Mouse (Mus musculus): ENCODE data around the gene Cnnm4. TPM values are rescaled to one million over a fixed set of nuclear protein-coding genes. Genes with fewer than 3 reads are reported as not detected.

Gene Cnnm4
- polyA plus RNA-seq, 1 experiment from 2014 or later = 11.5 TPM

DNA sequence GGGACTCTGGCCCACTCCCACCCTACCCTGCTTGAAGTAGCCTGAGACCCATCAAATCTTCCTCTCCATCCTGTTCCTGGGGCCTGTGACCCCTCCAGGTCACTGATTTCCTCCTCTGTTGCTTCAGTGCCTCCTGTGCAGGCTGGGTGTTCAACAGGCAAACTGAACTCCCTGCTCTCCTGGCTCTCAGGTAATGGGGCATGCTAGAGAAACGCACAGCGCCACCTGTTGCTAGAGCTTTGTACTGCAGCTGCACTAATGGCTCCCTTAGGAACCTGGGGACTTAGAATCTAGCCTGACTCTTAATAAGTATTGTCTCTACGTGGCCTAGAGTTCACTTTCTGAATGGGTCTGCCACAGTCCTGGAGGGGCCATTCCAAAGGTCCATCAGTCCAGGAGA lies 29.8 kb downstream of the Cnnm4 start:
- Histone ChIP-seq H3K9ac (no peak overlapping the region), H3K9me3 (replicated peaks) (no peaks in the 10 kb centered on the region), H3K4me1 (no peaks in the 10 kb centered on the region), H3K27ac (no peak overlapping the region), H3K4me2 (replicated peaks) (no peak overlapping the region), H3K36me3 (peaks cover 26% of the 10 kb centered on the region), H3K27me3 (no peaks in the 10 kb centered on the region), H3K4me3 (no peak overlapping the region)
- WGBS = 11% methylated on average over 3 of the region's 3 CpGs
- peak; percentile 61; the same call in 1 of the 2 replicates for ATAC-seq (ENCODE audit: low FRiP score)

DNA sequence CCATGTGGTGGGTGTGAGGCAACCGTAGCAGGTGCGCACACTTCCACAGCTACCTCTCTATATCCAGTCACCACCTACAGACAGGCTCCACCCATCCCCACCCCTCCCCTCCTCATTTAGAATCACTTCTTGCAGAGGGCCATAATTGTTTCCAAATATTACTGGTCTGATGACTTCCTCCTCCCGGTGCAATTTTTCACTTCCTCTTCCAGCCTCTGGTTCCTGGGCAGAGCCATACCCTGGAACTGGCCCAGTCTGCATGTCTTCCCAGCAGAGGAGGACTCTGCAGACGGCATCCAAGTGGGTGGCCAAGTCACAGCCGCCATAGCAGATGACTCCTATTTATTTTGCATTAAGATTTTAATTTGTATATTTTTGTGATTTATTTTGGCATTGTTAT lies 36.8 kb downstream of the Cnnm4 start:
- Histone ChIP-seq H3K9me3 (replicated peaks) (no peaks in the 10 kb centered on the region), H3K9ac (no peak overlapping the region), H3K27me3 (no peaks in the 10 kb centered on the region), H3K4me2 (replicated peaks) (no peak overlapping the region), H3K36me3 (peaks cover 18% of the 10 kb centered on the region), H3K4me3 (no peak overlapping the region), H3K4me1 (peaks cover 4% of the 10 kb centered on the region), H3K27ac (no peak overlapping the region)
- WGBS = 88% methylated on average over 5 of the region's 5 CpGs
- no peak for ATAC-seq (ENCODE audit: low FRiP score)

DNA sequence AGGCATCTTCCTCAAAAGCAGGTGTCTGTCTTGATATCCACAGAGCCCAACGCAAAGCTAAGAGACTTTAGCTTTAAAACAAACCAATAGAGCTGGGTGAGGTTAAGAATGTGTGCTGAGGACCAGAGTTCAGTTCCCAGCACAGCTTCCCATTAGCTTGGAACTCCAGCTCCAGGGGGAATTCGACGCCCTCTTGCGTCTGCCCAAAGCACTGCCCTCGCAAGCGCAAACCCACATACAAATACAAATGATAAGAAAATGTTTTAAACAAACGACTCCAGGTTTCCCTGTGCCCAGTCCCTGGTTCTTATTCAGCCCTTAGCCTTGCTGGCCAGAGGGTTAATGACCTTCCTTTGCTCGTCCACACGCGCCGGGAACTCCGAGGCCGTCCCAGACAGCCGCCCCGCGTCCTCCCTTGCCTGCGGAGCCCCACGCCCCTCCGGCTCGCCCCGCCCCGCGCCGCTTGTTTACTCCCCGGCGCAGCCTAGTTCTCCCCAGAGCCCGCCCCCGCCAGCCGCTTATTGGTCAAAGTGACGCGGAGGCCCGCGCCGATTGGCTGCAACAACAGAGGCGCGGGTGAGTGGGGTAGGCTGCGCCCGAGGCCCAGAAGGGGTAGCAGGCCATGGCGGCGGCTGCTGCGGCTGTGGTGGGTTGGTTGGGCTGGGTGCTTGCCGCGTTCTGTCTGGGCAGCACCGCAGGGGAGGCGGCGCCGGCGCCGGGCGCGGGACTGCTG lies 40.0 kb downstream of the Cnnm4 start, which contains the start of gene Cnnm3:
Gene Cnnm3, plus strand, starts transcription at position 579 of the 733 bp plus-strand sequence.
- H3K4me1 ChIP-seq = peaks cover 28% of the 10 kb centered on the region
- peak within 1 kb of the TSS; percentile 93 for H3K9ac ChIP-seq
- no peaks in the 10 kb centered on the region for H3K27me3 ChIP-seq
- no peaks in the 10 kb centered on the region for H3K9me3 ChIP-seq (replicated peaks)
- peak; percentile 97 for ATAC-seq (ENCODE audit: low FRiP score)
- H3K36me3 ChIP-seq = peaks cover 16% of the 10 kb centered on the region
- peak within 1 kb of the TSS; percentile 80 for H3K4me2 ChIP-seq (replicated peaks)
- WGBS = 1% methylated on average over 48 of the region's 51 CpGs
- peak within 1 kb of the TSS; percentile 99 for H3K27ac ChIP-seq
- H3K4me3 ChIP-seq = peak within 1 kb of the TSS; percentile 96

DNA sequence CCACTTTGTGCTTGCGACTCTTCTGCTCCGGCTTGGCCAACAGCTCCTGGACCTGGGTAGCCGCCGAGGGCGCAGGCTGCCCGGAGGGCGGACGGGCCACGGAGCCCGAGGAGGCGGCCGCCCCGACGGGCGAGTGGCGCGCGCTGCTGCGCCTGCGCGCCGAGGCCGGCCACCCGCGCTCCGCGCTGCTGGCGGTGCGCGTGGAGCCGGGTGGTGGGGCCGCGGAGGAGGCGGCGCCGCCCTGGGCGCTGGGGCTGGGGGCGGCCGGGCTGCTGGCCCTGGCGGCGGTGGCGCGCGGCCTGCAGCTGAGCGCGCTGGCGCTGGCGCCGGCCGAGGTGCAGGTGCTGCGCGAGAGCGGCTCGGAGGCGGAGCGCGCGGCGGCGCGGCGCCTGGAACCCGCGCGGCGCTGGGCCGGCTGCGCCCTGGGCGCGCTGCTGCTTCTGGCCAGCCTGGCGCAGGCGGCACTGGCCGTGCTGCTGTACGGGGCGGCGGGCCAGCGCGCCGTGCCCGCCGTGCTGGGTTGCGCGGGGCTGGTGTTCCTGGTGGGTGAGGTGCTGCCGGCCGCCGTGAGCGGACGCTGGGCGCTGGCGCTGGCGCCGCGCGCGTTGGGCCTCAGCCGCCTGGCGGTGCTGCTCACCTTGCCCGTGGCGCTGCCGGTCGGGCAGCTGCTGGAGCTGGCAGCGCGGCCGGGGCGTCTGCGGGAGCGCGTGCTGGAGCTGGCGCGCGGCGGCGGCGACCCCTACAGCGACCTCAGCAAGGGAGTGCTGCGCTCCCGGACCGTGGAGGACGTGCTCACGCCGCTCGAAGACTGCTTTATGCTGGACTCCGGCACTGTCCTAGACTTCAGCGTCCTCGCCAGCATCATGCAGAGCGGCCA lies 40.9 kb downstream of the Cnnm4 start:
- H3K9ac ChIP-seq = peak overlapping the region; percentile 93
- H3K4me2 ChIP-seq (replicated peaks) = peak overlapping the region; percentile 80
- peaks cover 16% of the 10 kb centered on the region for H3K36me3 ChIP-seq
- 0% methylated on average over 60 of the region's 126 CpGs for WGBS
- peak overlapping the region; percentile 99 for H3K27ac ChIP-seq
- peaks cover 28% of the 10 kb centered on the region for H3K4me1 ChIP-seq
- no peaks in the 10 kb centered on the region for H3K9me3 ChIP-seq (replicated peaks)
- H3K4me3 ChIP-seq = peak overlapping the region; percentile 96
- ATAC-seq (ENCODE audit: low FRiP score) = peak; percentile 76
- H3K27me3 ChIP-seq = no peaks in the 10 kb centered on the region

DNA sequence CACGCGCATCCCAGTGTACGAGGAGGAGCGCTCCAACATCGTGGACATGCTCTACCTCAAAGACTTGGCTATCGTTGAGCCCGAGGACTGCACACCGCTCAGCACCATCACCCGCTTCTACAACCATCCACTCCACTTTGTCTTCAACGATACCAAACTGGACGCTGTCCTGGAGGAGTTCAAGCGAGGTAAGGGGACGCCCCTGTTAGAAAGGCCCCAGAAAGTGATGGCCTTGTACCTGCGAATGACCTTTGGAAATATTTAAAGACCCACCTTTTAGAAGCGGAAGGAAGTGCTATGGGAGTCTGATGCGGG lies 41.5 kb downstream of the Cnnm4 start:
- Histone ChIP-seq H3K4me3 (peak overlapping the region; percentile 96), H3K9me3 (replicated peaks) (no peaks in the 10 kb centered on the region), H3K27me3 (no peaks in the 10 kb centered on the region), H3K4me1 (peaks cover 28% of the 10 kb centered on the region), H3K9ac (peak overlapping the region; percentile 93), H3K36me3 (peaks cover 10% of the 10 kb centered on the region), H3K4me2 (replicated peaks) (peak overlapping the region; percentile 80), H3K27ac (peak overlapping the region; percentile 99)
- ATAC-seq (ENCODE audit: low FRiP score) = no peak
- WGBS = under 1% methylated on average over 16 of the region's 16 CpGs

DNA sequence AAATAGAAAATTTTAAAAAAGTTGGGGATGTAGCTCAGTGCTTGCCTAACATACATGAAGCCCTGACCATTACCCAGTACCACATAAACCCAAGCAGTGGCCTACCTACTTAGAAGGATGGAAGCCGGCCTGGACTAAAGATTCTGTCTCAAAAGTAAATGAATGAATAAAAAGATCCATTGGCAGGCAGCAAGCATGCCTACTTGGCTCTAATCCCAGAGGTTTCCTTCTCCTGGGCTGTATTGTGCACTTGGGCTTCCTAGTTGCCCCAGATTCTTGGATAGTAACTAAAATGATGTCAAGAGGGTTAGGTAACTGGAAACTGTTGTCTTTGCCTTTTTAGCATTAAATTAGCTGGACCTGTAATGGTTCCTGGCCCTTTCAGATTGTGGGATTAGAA lies 41.9 kb downstream of the Cnnm4 start:
- Histone ChIP-seq H3K27ac (no peak overlapping the region; the same call in 1 of the 2 replicates), H3K27me3 (no peaks in the 10 kb centered on the region), H3K9ac (peak overlapping the region; percentile 93), H3K4me1 (peaks cover 28% of the 10 kb centered on the region), H3K4me3 (peak overlapping the region; percentile 96), H3K4me2 (replicated peaks) (peak overlapping the region; percentile 80), H3K36me3 (peaks cover 14% of the 10 kb centered on the region), H3K9me3 (replicated peaks) (no peaks in the 10 kb centered on the region)
- ATAC-seq (ENCODE audit: low FRiP score) = no peak
- 9% methylated on average over 1 of the region's 1 CpGs for WGBS

DNA sequence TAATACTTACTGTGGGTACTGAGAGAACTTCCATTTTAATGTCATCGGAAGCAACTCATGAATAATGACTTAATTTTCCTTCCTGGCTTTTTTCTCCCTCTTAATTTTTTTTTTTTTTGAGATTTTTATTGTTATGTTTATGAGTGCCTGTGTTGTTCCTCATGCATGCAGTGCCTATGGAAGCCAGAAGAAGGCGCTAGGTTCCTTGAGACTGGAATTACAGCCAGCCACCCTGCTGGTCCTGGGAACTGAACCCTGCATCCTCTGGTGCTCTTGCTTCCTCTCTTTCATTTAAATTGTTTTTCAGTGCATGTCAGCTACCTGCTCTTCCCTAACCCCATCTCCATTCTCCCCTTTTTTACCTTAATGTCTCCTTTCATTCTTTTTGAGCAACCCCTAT lies 42.3 kb downstream of the Cnnm4 start:
- Histone ChIP-seq H3K36me3 (peaks cover 16% of the 10 kb centered on the region), H3K4me1 (peaks cover 28% of the 10 kb centered on the region), H3K9me3 (replicated peaks) (no peaks in the 10 kb centered on the region), H3K9ac (no peak overlapping the region), H3K27me3 (no peaks in the 10 kb centered on the region), H3K27ac (no peak overlapping the region), H3K4me2 (replicated peaks) (peak overlapping the region; percentile 80), H3K4me3 (peak overlapping the region; percentile 96)
- ATAC-seq (ENCODE audit: low FRiP score) = no peak
- 43% methylated on average over 2 of the region's 2 CpGs for WGBS

DNA sequence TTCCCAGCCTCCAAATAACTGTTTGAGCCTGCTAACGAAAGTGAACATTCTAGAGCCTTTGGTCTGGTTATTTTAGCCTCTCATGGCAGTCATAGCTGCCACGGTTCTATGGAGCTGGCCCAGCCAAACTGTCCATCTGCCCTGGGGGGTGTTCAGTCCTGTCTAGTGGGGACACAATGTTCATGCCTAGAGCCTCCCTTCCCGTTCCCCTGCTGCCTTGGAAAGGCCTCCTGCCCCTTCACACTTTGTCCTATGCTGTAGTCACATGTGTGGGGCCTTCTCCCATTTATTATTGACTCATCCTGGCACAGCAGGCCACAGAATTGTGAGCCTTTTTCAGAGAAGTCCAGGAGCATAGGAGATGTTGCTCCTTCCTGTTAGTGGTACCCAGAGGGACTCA lies 46.8 kb downstream of the Cnnm4 start:
- H3K4me3 ChIP-seq = no peak overlapping the region
- H3K9me3 ChIP-seq (replicated peaks) = no peaks in the 10 kb centered on the region
- peaks cover 26% of the 10 kb centered on the region for H3K4me1 ChIP-seq
- H3K27ac ChIP-seq = no peak overlapping the region
- WGBS = 89% methylated on average over 3 of the region's 3 CpGs
- no peak overlapping the region for H3K4me2 ChIP-seq (replicated peaks)
- H3K9ac ChIP-seq = no peak overlapping the region
- peaks cover 57% of the 10 kb centered on the region for H3K36me3 ChIP-seq
- H3K27me3 ChIP-seq = no peaks in the 10 kb centered on the region
- no peak for ATAC-seq (ENCODE audit: low FRiP score)

DNA sequence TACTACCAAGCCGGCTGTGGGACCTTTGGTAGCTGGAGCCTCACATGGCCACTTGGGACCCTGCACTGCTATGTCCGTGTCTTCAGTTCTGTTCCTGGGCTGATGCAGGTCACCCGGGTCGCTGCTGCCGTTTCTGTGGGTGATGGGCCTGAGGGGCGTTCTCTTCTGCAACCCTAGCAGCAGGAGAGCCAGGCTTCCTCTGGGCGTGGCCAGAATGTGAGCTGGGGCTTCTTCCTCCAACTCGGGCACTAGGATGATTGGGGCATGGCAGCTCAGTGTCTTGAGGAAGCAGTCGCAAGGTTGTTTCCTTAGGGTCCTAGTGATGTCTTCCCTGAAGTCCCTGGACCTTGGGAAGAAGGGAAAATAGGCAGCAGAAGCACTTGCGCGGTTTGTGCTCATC lies 48.2 kb downstream of the Cnnm4 start:
- Histone ChIP-seq H3K27me3 (no peaks in the 10 kb centered on the region), H3K4me2 (replicated peaks) (no peak overlapping the region), H3K4me3 (no peak overlapping the region), H3K27ac (no peak overlapping the region), H3K9me3 (replicated peaks) (no peaks in the 10 kb centered on the region), H3K4me1 (peaks cover 14% of the 10 kb centered on the region), H3K9ac (no peak overlapping the region), H3K36me3 (peaks cover 68% of the 10 kb centered on the region)
- no peak for ATAC-seq (ENCODE audit: low FRiP score)
- 84% methylated on average over 11 of the region's 11 CpGs for WGBS

DNA sequence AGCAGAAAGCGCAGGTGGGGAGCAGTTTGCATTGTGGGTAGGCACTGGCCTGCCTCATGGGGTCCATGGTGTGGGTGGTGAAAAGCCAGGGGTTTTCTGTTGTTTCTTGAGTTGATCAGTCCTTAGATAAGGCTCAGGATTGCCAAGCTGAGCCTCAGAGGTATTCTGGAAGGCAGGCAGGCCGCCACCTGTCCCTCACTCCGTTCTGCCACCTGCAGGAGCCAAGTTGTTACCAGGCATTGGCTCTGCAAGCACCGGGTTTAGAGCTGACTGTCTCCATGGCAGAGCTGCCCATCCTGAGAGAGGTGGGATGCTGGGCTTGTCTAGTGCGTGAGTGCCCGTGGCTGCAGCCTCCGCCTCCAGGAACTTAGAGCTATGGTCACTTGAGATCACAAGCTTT lies 50.8 kb downstream of the Cnnm4 start:
- no peaks in the 10 kb centered on the region for H3K9me3 ChIP-seq (replicated peaks)
- peaks cover 84% of the 10 kb centered on the region for H3K36me3 ChIP-seq
- ATAC-seq (ENCODE audit: low FRiP score) = no peak
- no peak overlapping the region for H3K27ac ChIP-seq
- no peak overlapping the region for H3K9ac ChIP-seq
- no peak overlapping the region for H3K4me3 ChIP-seq
- H3K4me2 ChIP-seq (replicated peaks) = no peak overlapping the region
- H3K4me1 ChIP-seq = peaks cover 3% of the 10 kb centered on the region; the same call in 1 of the 2 replicates
- H3K27me3 ChIP-seq = no peaks in the 10 kb centered on the region
- WGBS = 93% methylated on average over 7 of the region's 7 CpGs

DNA sequence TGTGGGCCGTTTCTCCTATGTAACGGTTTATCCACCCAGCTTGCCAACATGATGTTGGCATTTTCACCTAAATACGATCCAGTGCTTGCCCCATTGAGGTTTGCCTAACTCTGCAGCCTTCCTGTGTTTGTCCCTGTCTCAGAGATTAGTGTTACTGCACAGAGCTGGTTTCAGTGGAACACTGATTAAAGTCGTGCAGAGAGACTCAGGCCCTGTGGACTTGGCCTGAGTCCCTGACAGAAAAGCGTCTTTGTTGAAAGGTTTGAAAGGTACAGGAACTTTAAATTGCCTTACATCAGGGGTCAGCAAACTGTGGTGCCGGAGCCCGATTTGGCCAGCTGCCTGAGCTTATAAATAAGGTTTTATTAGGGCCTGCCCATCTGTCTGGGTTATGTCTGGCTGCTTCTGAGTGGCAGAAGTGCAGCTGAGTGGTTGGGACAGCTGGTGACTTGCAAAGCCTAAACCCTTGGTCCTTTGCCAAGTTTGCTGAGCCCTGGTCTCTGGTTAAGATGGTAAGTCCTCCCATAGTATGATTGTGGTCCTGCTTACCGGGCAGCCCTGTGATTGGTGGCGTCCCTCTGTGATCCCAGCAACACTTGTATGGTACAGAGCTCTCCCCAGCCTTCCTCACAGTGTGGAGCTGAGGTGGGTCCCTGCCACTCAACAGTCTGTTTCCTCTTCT lies 52.1 kb downstream of the Cnnm4 start:
- ATAC-seq (ENCODE audit: low FRiP score) = peak; percentile 47
- no peaks in the 10 kb centered on the region for H3K27me3 ChIP-seq
- no peak overlapping the region for H3K9ac ChIP-seq
- H3K36me3 ChIP-seq = peaks cover 78% of the 10 kb centered on the region
- H3K9me3 ChIP-seq (replicated peaks) = no peaks in the 10 kb centered on the region
- peaks cover 3% of the 10 kb centered on the region; the same call in 1 of the 2 replicates for H3K4me1 ChIP-seq
- 70% methylated on average over 9 of the region's 9 CpGs for WGBS
- no peak overlapping the region for H3K4me2 ChIP-seq (replicated peaks)
- H3K4me3 ChIP-seq = no peak overlapping the region
- H3K27ac ChIP-seq = peak overlapping the region; percentile 57

DNA sequence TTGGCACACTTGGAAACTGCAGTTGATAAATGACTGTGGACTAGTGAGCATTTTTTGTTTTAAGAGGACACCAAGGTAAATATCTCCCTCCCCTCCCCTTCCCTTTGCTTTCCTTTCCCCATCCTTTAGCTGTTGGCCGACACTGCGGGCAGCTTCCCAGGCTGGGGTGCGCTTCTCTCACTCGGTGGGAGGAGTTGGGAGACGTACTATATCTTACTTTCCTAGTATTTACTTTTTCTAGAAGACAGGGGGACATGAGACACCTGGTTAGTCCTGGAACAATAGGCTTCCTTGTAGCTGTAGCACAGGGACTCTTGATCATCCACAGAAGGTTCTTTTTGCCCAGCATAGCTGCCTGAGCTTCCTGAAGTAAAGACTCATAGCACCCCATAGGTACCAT lies 52.6 kb downstream of the Cnnm4 start:
- Histone ChIP-seq H3K27ac (no peak overlapping the region), H3K36me3 (peaks cover 76% of the 10 kb centered on the region), H3K27me3 (no peaks in the 10 kb centered on the region), H3K9ac (no peak overlapping the region), H3K4me2 (replicated peaks) (no peak overlapping the region), H3K9me3 (replicated peaks) (no peaks in the 10 kb centered on the region), H3K4me1 (peaks cover 3% of the 10 kb centered on the region; the same call in 1 of the 2 replicates), H3K4me3 (no peak overlapping the region)
- no peak for ATAC-seq (ENCODE audit: low FRiP score)
- WGBS = 93% methylated on average over 5 of the region's 5 CpGs

Measured in hindbrain, embryonic 12.5 days (tissue).